Mouse (Mus musculus): ENCODE measurements around the gene Rps29.

The Rps29 gene

GRCm38 (mm10) chr12:69130486-69130885, 28.5 kb downstream of the Rps29 start:
- no peak for DNase-seq (ENCODE audit: low spot score in 2 of 2)

DNA sequence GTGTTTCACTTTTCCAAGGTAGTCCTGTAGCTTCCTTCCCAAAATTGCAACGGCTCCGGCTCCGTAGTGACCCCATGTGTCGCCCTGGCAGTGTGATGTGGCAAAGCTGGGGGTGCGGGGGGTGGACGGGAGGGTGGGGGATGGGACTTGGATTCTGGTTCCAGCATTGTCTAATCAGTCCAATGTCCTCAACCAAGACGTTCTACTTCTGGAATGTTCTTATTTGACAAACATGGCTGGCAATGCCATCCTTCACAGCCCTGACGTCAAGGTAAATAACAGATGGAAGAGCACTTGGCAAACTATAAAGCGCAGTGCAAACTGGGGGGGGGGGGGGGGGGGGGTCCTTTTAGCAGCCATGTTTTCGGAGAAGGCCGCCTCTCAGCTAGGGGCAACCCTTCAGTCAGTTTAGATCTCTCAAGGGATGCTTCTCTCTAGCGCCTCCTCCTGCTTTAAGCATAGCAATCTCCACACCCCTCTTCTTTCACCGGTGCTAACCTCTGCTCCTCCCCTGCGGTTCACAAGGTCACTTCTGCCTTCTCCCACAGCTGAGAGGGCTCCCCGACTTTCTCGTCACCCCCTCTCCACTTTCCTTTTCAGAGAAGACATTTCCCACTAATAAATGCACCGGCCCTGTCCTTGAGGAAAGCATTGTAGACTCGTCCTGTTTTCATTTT, 29.2 kb downstream of the Rps29 start:
- no peak for DNase-seq (ENCODE audit: low spot score in 2 of 2)

DNA sequence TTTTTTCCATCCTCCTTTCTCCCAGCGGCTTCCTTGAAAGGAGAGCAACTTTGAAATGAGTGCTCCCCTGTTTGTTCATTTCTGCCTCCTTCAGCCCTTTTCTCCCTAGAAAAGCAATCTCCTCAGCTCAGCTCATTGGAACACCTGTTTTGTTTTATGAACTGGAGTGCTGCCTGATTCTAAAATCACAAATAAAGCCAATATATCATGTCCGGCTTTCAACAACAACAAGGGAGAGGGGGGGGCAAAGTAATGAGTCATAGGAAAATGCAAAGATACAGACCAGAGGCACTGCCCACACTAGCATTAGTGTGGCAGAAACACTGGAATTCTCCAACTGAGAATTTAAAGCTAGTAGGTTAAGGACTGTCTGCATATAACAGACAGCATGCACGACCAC, 31.4 kb downstream of the Rps29 start:
- no peak for DNase-seq (ENCODE audit: low spot score in 2 of 2)

DNA sequence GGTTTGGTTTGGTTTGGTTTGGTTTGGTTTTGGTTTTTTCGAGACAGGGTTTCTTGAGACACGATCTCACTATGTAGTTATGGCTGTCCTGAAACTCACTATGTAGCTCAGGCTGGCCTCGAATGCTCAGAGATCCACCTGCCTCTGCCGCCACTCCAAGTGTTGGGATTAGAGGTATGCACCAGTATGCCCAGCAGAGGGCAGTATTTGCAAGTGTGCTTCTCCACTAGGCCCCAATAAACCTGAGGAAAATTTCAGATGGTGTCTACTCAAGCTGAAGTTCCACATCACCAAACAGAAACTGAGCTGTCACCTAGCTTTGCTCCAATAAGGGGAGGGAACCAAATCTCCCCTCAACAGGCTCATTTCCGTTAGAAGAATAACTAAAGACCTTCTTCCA, 31.8 kb downstream of the Rps29 start:
- no peak for DNase-seq (ENCODE audit: low spot score in 2 of 2)

DNA sequence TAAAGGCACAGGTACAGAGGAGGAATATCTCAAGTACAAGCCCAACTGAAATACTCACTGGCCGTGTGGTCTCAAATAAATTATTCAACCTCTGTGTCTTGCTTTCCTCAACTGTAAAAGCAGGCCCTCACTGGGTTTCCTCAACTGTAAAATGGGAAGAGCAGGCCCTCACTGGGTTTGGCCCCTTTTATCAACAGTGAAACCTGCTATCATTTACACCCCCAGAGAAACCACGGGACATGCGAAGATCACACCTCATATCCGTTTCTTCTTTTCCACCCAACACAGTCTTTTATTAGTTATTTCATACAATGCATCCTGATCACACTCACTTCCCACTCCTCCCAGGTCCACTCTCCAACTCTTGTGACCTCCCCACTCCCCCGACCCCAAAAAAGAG, 33.9 kb downstream of the Rps29 start:
- DNase-seq (ENCODE audit: low spot score in 2 of 2) = no peak

- DNase-seq (ENCODE audit: low spot score in 2 of 2) = no peak
Observed at GRCm38 (mm10) chr12:69122801-69123200, 36.2 kb downstream of the Rps29 start.

DNA sequence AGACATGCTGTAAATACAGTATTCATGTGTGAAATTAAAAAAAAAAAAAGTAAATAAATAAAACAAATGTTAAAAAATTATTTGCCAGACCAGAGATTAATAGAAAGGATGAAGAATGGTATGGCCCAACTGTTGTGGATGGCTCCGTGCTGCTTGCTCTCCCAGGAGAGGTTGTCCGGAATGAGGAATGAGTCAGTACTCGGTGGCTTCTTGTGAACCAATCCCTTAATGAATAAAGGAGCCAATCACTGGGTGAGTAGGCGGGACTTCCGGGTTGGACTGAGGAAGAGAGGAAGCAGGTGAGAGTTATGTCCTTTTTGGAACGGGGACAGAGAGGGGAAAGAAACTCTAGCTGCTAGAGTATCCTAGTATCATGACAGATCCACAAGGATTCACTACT, 39.1 kb downstream of the Rps29 start:
- DNase-seq (ENCODE audit: low spot score in 2 of 2) = no peak
